Mouse (Mus musculus) kidney, adult 2 months (tissue): ENCODE results near the gene Lbr.

Experiments used
- CTCF ChIP-seq: fragments of 200-500 bp; conservative IDR thresholded peaks from 2 replicates; pipeline ENCODE4 v1.5.1; 2011; ENCODE audit warnings: low read depth, mild to moderate bottlenecking, control low read depth, low read length, moderate library complexity, mixed read lengths; ENCODE audit not compliant: insufficient read depth, insufficient read length
- POLR2A ChIP-seq: fragments of 200-500 bp; IDR thresholded peaks from one replicate; pipeline ENCODE4 v1.6.1; 2011; ENCODE audit warnings: low read depth, low read length, control low read depth

- TF ChIP-seq CTCF: no peak
- no peak for TF ChIP-seq POLR2A
Measured at GRCm38 (mm10) chr1:181862676-181863374, 20.0 kb upstream of the Lbr start.
